Mouse (Mus musculus): ENCODE results near the gene Marveld3.

GRCm38 (mm10) chr8:109945153-109945632, 16.8 kb downstream of the Marveld3 start:
- TF ChIP-seq POLR2A (IDR thresholded peaks at IDR 0.05; ENCODE audit: borderline replicate concordance, extremely low read depth, insufficient read depth, insufficient read length, poor library complexity, severe bottlenecking) (no peak), CTCF (IDR thresholded peaks at IDR 0.05; ENCODE audit: borderline replicate concordance, extremely low read depth, insufficient read depth, insufficient read length) (no peak)

All from brain, embryonic 14.5 days (tissue).